ENCODE assay signal across 9 mouse cellular contexts in the genomic region with DNA sequence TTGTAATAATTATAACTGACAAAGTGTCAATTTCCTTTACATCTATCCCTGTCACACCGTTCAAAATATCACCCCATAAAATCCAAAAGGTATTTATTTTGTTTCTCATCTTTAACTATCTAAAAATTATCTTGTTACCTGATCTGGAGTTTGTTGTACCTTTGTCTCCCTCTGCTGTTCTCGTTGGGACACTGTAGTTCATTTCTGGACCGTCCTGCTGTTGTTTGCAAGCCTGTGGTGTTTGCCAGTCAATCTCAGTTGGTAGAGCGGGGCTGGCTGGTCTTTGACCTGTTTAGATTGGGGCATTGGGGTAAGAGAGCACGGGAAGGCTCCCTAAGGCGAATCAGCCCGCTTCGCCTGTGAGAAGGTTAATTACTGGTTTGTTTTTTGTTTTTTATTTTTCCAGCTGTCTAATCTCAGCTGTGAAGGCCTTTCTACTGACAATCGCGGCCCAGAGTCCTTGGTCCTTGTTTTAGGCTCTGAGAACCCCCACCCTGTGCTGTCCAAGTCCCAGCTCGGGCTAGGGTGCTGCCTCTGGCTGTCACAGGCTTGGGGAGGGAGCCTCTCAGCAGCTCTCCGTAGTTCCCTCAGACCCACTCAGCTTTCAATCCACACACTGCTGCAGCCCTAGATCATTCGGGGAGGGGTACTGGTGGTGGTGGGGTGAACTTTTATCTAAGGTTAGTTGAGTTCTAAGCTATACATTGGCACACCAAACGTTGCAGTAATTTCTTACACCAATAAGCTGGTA. TPM values are rescaled to one million over a fixed set of nuclear protein-coding genes. Genes with fewer than 3 reads are reported as not detected.
DNase-seq lines count a peak whose midpoint lies in the region; ATAC-seq and TF ChIP-seq lines count a peak whose summit lies in the region.
"Had no signal": no experiment of that assay in that cellular context is flagged by ENCODE, and none has a peak within 500 bp of the region (broad histone marks: within the 10 kb centered on the region; RNA-seq: fewer than 3 reads in every experiment).

No protein-coding gene starts in this region.

- H3K36me3 ChIP-seq in heart, embryonic 16.5 days (ENCODE audit: control insufficient read depth, insufficient read depth): no peaks in the 10 kb centered on the region
- no peaks in the 10 kb centered on the region for H3K36me3 ChIP-seq in CH12.LX (replicated peaks in 1 of 2; ENCODE audit: control insufficient read depth in 1 of 2, insufficient read depth in 1 of 2, low read length in 1 of 2)
- H3K36me3 ChIP-seq in limb, embryonic 12.5 days: no peaks in the 10 kb centered on the region

- no peak overlapping the region for H3K4me3 ChIP-seq in heart, embryonic 16.5 days (ENCODE audit: low read length)
- H3K4me3 ChIP-seq in CH12.LX (replicated peaks in 1 of 3; ENCODE audit: low read depth in 2 of 3, low read length in 2 of 3, poor library complexity in 1 of 3): no peak overlapping the region
- H3K4me3 ChIP-seq in limb, embryonic 12.5 days (replicated peaks): no peak overlapping the region

- no peak for TF ChIP-seq EP300 in CH12.LX (IDR thresholded peaks at IDR 0.05; ENCODE audit: low read length)

- in situ Hi-C loops in CH12.LX (cut with MboI; ENCODE audit: low pct_ligation_motif_present, low pct_unique_long_range_greater_than_20kb, low sequenced_read_pairs): loop anchor here (5.0 to 25.0 kb wide), 4 partner anchors 41 to 254 kb away; a partner anchor contains a TSS

- no peaks in the 10 kb centered on the region for H3K27me3 ChIP-seq in heart, embryonic 16.5 days (ENCODE audit: control insufficient read depth, insufficient read depth, low read length)
- H3K27me3 ChIP-seq in CH12.LX (replicated peaks): peaks cover 13% of the 10 kb centered on the region
- H3K27me3 ChIP-seq in limb, embryonic 12.5 days: peaks cover 5% of the 10 kb centered on the region; the same call in 1 of the 2 replicates

- no peak for ATAC-seq in heart, embryonic 16.5 days (replicated peaks; ENCODE audit: extremely low read depth, insufficient read depth, low FRiP score)
- ATAC-seq in common myeloid progenitor, adult 5-6 weeks (replicated peaks; ENCODE audit: low read depth, poor library complexity, severe bottlenecking): 0 out of 2 replicates have a peak, but pooled peaks have one; percentile 32
- no peak for ATAC-seq in limb, embryonic 12.5 days (ENCODE audit: insufficient number of reproducible peaks, insufficient read depth, low FRiP score, low TSS enrichment, low read depth)

- 0 out of 2 replicates have a peak overlapping the region, but pooled peaks have one; percentile 26 for H3K9ac ChIP-seq in heart, embryonic 16.5 days (ENCODE audit: low read length)
- H3K9ac ChIP-seq in CH12.LX (ENCODE audit: insufficient read depth, low read depth): no peak overlapping the region
- 0 out of 2 replicates have a peak overlapping the region, but pooled peaks have one; percentile 27 for H3K9ac ChIP-seq in limb, embryonic 12.5 days (replicated peaks)

- intact Hi-C loops in left cerebral cortex, postnatal 36 days (cut with DNase I): loop anchor here (10.0 kb wide), 1 partner anchor 163 kb away; a partner anchor contains a TSS

- H3K79me2 ChIP-seq in CH12.LX (replicated peaks; ENCODE audit: control insufficient read depth, extremely low read depth, insufficient read depth, poor library complexity, severe bottlenecking): no peaks in the 10 kb centered on the region

- dilution Hi-C loops in CH12.LX (cut with MboI; ENCODE audit: extremely low pct_ligation_motif_present, extremely low pct_unique_long_range_greater_than_20kb, low sequenced_read_pairs): no loop called here

- no peak overlapping the region for H3K27ac ChIP-seq in heart, embryonic 16.5 days (ENCODE audit: low read length)
- H3K27ac ChIP-seq in CH12.LX (ENCODE audit: insufficient read depth, low read depth): no peak overlapping the region
- H3K27ac ChIP-seq in limb, embryonic 12.5 days: no peak overlapping the region

- peak in 1 of 2 experiments; percentile 75; a peak in 2 of 4 replicates for TF ChIP-seq CTCF in CH12.LX (conservative IDR thresholded peaks at IDR 0.05 in 1 of 2, IDR thresholded peaks at IDR 0.05 in 1 of 2; ENCODE audit: low read depth in 2 of 2, low read length in 2 of 2)

- H3K4me2 ChIP-seq in heart, embryonic 16.5 days (ENCODE audit: low read depth, low read length): no peak overlapping the region
- no peak overlapping the region for H3K4me2 ChIP-seq in CH12.LX (ENCODE audit: insufficient read depth, low read depth, poor library complexity, severe bottlenecking)
- H3K4me2 ChIP-seq in limb, embryonic 12.5 days: no peak overlapping the region

- no peak for TF ChIP-seq POLR2A in CH12.LX (IDR thresholded peaks at IDR 0.05; ENCODE audit: low read depth, low read length)

- 20% methylated on average over 14 of the region's 14 CpGs for WGBS in heart, embryonic 16.5 days
- WGBS in limb, embryonic 12.5 days: 16% methylated on average over 14 of the region's 14 CpGs

- no peak for DNase-seq in heart, adult 18-20 months
- peak; percentile 46 for DNase-seq in CH12.LX (ENCODE audit: extremely low read depth)
- no peak for DNase-seq in spleen, postnatal 4 days (ENCODE audit: low spot score in 2 of 2)
- no peak for DNase-seq in left cerebral cortex, postnatal 36 days (ENCODE audit: low spot score in 2 of 2)
- DNase-seq in gastrocnemius, postnatal 4 days (ENCODE audit: low spot score in 2 of 2): no peak
- DNase-seq: right cerebral cortex, adult 18-20 months had no signal

- no peaks in the 10 kb centered on the region for H3K4me1 ChIP-seq in heart, embryonic 16.5 days (ENCODE audit: control insufficient read depth, insufficient read depth, low read length)
- no peaks in the 10 kb centered on the region for H3K4me1 ChIP-seq in CH12.LX (ENCODE audit: control insufficient read depth in 1 of 2, insufficient read depth in 2 of 2)
- peaks cover 7% of the 10 kb centered on the region for H3K4me1 ChIP-seq in limb, embryonic 12.5 days (replicated peaks)

- no peaks in the 10 kb centered on the region for H3K9me3 ChIP-seq in heart, embryonic 16.5 days (replicated peaks; ENCODE audit: control insufficient read depth, low read length)
- H3K9me3 ChIP-seq in CH12.LX (replicated peaks; ENCODE audit: low read length): no peaks in the 10 kb centered on the region
- H3K9me3 ChIP-seq in limb, embryonic 12.5 days: no peaks in the 10 kb centered on the region

- peak; percentile 69 for TF ChIP-seq RAD21 in CH12.LX (IDR thresholded peaks at IDR 0.05; ENCODE audit: low read depth, low read length)

TF ChIP-seq in CH12.LX, 34 proteins besides CTCF, POLR2A, EP300 and RAD21 (continues in another document):
- TF ChIP-seq RCOR1 (conservative IDR thresholded peaks at IDR 0.05; ENCODE audit: low read depth, low read length): no peak
- peak; percentile 58 for TF ChIP-seq SMC3 (IDR thresholded peaks at IDR 0.05; ENCODE audit: low read depth, low read length)

RNA-seq across cellular contexts. Expression of a gene that starts 16.3 kb away (rescaled TPM):
- 209 and 226 TPM in 2 replicates for polyA plus RNA-seq in heart, embryonic 16.5 days (2015; fragmentation: Nextera tagmentation; extraction: Ambion mirVana)
- 100 to 1,000 TPM; 435 to 530 TPM for total RNA-seq in heart, adult 18-20 months (2021)
- total RNA-seq in CH12.LX (2012; rRNA removed) (52.5 and 76.7 TPM in 2 replicates), CH12.LX (2014; rRNA removed) (184 and 220 TPM in 2 replicates)
- polyA plus RNA-seq in CH12.LX (2012; ENCODE audit: insufficient read length, low read depth): 39.2 and 41.8 TPM in 2 replicates
- 163 and 170 TPM in 2 replicates for total RNA-seq in common myeloid progenitor, adult 5-6 weeks (2017)
- polyA plus RNA-seq in limb, embryonic 12.5 days (2016; fragmentation: Nextera tagmentation; extraction: Ambion mirVana): 68.2 and 70.9 TPM in 2 replicates
- total RNA-seq in left cerebral cortex, postnatal 36 days (2021): 10 to 100 TPM; 19.5 to 21.8 TPM
- 100 to 1,000 TPM; 318 to 360 TPM for total RNA-seq in gastrocnemius, postnatal 4 days (2021)

RNA-seq across cellular contexts. Expression of a gene that starts 16.5 kb away (rescaled TPM):
- 8.5 and 10.9 TPM in 2 replicates for polyA plus RNA-seq in heart, embryonic 16.5 days (2015; fragmentation: Nextera tagmentation; extraction: Ambion mirVana)
- total RNA-seq in heart, adult 18-20 months (2021): 100 to 1,000 TPM; 279 to 290 TPM
- total RNA-seq in CH12.LX (2012; rRNA removed): not detected in 2 replicates
- total RNA-seq in CH12.LX (2014; rRNA removed): not detected in 2 replicates
- not detected in 2 replicates for polyA plus RNA-seq in CH12.LX (2012; ENCODE audit: insufficient read length, low read depth)
- not detected in 2 replicates for total RNA-seq in common myeloid progenitor, adult 5-6 weeks (2017)
- polyA plus RNA-seq in limb, embryonic 12.5 days (2016; fragmentation: Nextera tagmentation; extraction: Ambion mirVana): 7.8 and 8.5 TPM in 2 replicates
- total RNA-seq in left cerebral cortex, postnatal 36 days (2021): 1 to 10 TPM in 1 of 2 experiments, under 1 TPM in 1; 0.77 to 2.1 TPM
- total RNA-seq in gastrocnemius, postnatal 4 days (2021): 100 to 1,000 TPM; 283 to 297 TPM

RNA-seq across cellular contexts. Expression of a gene that starts 35.3 kb away (rescaled TPM):
- polyA plus RNA-seq in heart, embryonic 16.5 days (2015; fragmentation: Nextera tagmentation; extraction: Ambion mirVana): 1.3 and 1.4 TPM in 2 replicates
- total RNA-seq in heart, adult 18-20 months (2021): 1 to 10 TPM; 1.6 to 1.9 TPM
- total RNA-seq in CH12.LX (2012; rRNA removed) (0.38 and 0.72 TPM in 2 replicates), CH12.LX (2014; rRNA removed) (not detected in 2 replicates)
- polyA plus RNA-seq in CH12.LX (2012; ENCODE audit: insufficient read length, low read depth): 0.46 TPM in 1 of 2 replicates, not detected in the other
- total RNA-seq in common myeloid progenitor, adult 5-6 weeks (2017): not detected in 2 replicates
- polyA plus RNA-seq in limb, embryonic 12.5 days (2016; fragmentation: Nextera tagmentation; extraction: Ambion mirVana): 0.72 and 1.5 TPM in 2 replicates
- not detected for total RNA-seq in left cerebral cortex, postnatal 36 days (2021)
- 1 to 10 TPM; 1.5 TPM for total RNA-seq in gastrocnemius, postnatal 4 days (2021)

RNA-seq across cellular contexts. Expression of a gene that starts 52.5 kb away (rescaled TPM):
- 33.4 and 36.4 TPM in 2 replicates for polyA plus RNA-seq in heart, embryonic 16.5 days (2015; fragmentation: Nextera tagmentation; extraction: Ambion mirVana)
- 10 to 100 TPM; 26.7 to 30.5 TPM for total RNA-seq in heart, adult 18-20 months (2021)
- total RNA-seq in CH12.LX (2012; rRNA removed) (10.4 and 13.7 TPM in 2 replicates), CH12.LX (2014; rRNA removed) (15.7 and 16.6 TPM in 2 replicates)
- polyA plus RNA-seq in CH12.LX (2012; ENCODE audit: insufficient read length, low read depth): 18.8 and 28.4 TPM in 2 replicates
- 47.2 and 48.1 TPM in 2 replicates for total RNA-seq in common myeloid progenitor, adult 5-6 weeks (2017)
- 48.5 and 50.4 TPM in 2 replicates for polyA plus RNA-seq in limb, embryonic 12.5 days (2016; fragmentation: Nextera tagmentation; extraction: Ambion mirVana)
- 10 to 100 TPM; 22.5 to 29.9 TPM for total RNA-seq in left cerebral cortex, postnatal 36 days (2021)
- total RNA-seq in gastrocnemius, postnatal 4 days (2021): 10 to 100 TPM; 32.4 to 34.2 TPM

RNA-seq across cellular contexts. Expression of a gene that starts 54.9 kb away (rescaled TPM):
- 6.9 and 7.2 TPM in 2 replicates for polyA plus RNA-seq in heart, embryonic 16.5 days (2015; fragmentation: Nextera tagmentation; extraction: Ambion mirVana)
- total RNA-seq in heart, adult 18-20 months (2021): 1 to 10 TPM in 1 of 2 experiments, under 1 TPM in 1; 0.59 to 1.4 TPM
- total RNA-seq in CH12.LX (2012; rRNA removed) (0.04 TPM in 2 replicates), CH12.LX (2014; rRNA removed) (not detected in 2 replicates)
- polyA plus RNA-seq in CH12.LX (2012; ENCODE audit: insufficient read length, low read depth): 0.11 TPM in 1 of 2 replicates, not detected in the other
- not detected in 2 replicates for total RNA-seq in common myeloid progenitor, adult 5-6 weeks (2017)
- polyA plus RNA-seq in limb, embryonic 12.5 days (2016; fragmentation: Nextera tagmentation; extraction: Ambion mirVana): 1.5 and 2.2 TPM in 2 replicates
- total RNA-seq in left cerebral cortex, postnatal 36 days (2021): 10 to 100 TPM; 68.9 to 75.7 TPM
- 1 to 10 TPM; 1.9 TPM for total RNA-seq in gastrocnemius, postnatal 4 days (2021)

Comparison
In these comparisons a context has a peak if more than half of its experiments do, and no peak if none do; other contexts are left out.
1. RNA of a gene that starts 16.5 kb away (total RNA-seq): 283 to 297 TPM in gastrocnemius, postnatal 4 days and 279 to 290 TPM in heart, adult 18-20 months; 0.77 to 2.1 TPM in left cerebral cortex, postnatal 36 days, not detected in CH12.LX and not detected in common myeloid progenitor, adult 5-6 weeks; every median in the first group is over 10 times any median in the second.